Mouse (Mus musculus) heart, adult 2 months (tissue): ENCODE data around the gene Ddx31.

Experiments used
- CTCF ChIP-seq: fragments of 200-600 bp; IDR thresholded peaks from 2 replicates; pipeline ENCODE4 v1.8.1; 2022; ENCODE audit warnings: antibody characterized with exemption, mild to moderate bottlenecking, moderate library complexity
- EP300 ChIP-seq: fragments of 200-500 bp; IDR thresholded peaks from 2 replicates; pipeline ENCODE4 v1.6.1; 2011; ENCODE audit warnings: low read depth, low read length, control low read depth; ENCODE audit not compliant: insufficient read depth
- POLR2A ChIP-seq: fragments of 200-500 bp; IDR thresholded peaks from 2 replicates; pipeline ENCODE4 v1.6.1; 2011; ENCODE audit warnings: mild to moderate bottlenecking, low read depth, low read length, control low read depth; ENCODE audit not compliant: insufficient read depth

DNA sequence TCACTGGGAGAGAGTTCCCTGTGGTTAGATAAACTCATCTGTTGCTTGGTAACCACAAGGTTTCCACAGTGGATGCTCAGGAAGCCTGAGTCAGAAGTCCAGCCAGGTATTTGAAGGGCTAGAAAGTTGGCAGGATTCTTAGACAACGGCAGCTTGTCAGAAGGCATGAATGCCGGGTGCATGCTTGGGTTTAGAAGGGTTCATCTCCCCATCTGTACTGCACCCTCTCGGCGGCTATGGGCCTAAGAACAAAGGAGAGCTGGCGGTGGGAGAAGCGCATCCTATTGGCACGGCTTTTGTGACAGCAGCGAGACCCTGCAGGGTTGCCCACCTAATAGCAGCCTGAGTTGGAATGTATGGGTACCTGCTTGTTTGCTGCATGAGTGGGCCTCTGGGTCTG is 62.1 kb downstream of the Ddx31 start:
- no peak for TF ChIP-seq POLR2A
- no peak for TF ChIP-seq CTCF
- no peak for TF ChIP-seq EP300
